Mouse (Mus musculus) heart, embryonic 10.5 days (tissue): ENCODE measurements at regions not wholly inside any gene's neighbourhood (a gene's known extent, or its start where the extent isn't known, plus 50 kb on each side); places are given as distances from the start of the nearest gene placed in this dataset.

ENCODE experiments used
- DNase-seq: peaks from one replicate; pipeline ENCODE4 v3.0.0-alpha.2; 2017; ENCODE audit warnings: low spot score
- H3K27ac ChIP-seq: fragments of 300-500 bp; sonication (generic); 2 replicates; pipeline ENCODE4 v1.5.1; 2016; ENCODE audit warnings: mild to moderate bottlenecking
- H3K27me3 ChIP-seq: fragments of 300-500 bp; sonication (generic); 2 replicates; pipeline ENCODE4 v1.6.1; 2016; ENCODE audit warnings: mild to moderate bottlenecking; ENCODE audit not compliant: poor library complexity, insufficient read depth, severe bottlenecking
- H3K36me3 ChIP-seq: fragments of 300-500 bp; sonication (generic); 2 replicates; pipeline ENCODE4 v1.6.1; 2016; ENCODE audit warnings: mild to moderate bottlenecking, moderate library complexity
- H3K4me1 ChIP-seq: fragments of 300-500 bp; sonication (generic); 2 replicates; pipeline ENCODE4 v1.6.1; 2016; ENCODE audit warnings: mild to moderate bottlenecking
- H3K4me3 ChIP-seq: fragments of 300-500 bp; sonication (generic); 2 replicates; pipeline ENCODE4 v1.5.1; 2016; ENCODE audit warnings: mild to moderate bottlenecking, moderate library complexity
- H3K9me3 ChIP-seq: fragments of 300-500 bp; sonication (generic); 2 replicates; pipeline ENCODE4 v1.6.1; 2016; ENCODE audit warnings: mild to moderate bottlenecking, moderate library complexity
- WGBS: fragments of 180-500 bp; shearing (Covaris S2); methylation state at CpG from one replicate; pipeline ENCODE4 v1.1.7; 2016; 5-methylcytosine and 5-hydroxymethylcytosine counted together

DNA sequence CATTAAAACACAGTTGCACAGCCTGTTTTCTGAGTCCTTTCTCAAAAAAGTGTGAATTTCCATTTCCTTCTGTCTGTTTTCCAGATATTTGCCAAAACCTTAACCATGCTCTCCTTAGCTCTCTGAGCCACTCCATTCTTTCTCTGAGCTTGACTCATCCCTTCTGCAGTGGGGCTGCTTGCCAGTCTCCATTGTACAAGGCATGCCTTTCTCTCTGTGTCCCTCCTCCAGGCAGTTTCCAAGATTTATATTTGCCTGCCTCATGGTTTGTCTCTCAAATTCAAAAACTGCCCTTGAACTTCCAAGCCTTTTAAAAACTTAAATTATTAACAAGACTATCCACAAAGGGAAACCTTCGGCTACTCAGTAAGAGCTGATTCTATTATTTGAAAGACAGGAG, 423.4 kb downstream of the Pros1 start:
- Histone ChIP-seq H3K4me1 (no peaks in the 10 kb centered on the region), H3K36me3 (no peaks in the 10 kb centered on the region), H3K27ac (no peak overlapping the region), H3K4me3 (no peak overlapping the region), H3K27me3 (no peaks in the 10 kb centered on the region), H3K9me3 (no peaks in the 10 kb centered on the region)
- WGBS, result 89% methylated on average over 1 of the region's 1 CpGs
- no peak for DNase-seq

DNA sequence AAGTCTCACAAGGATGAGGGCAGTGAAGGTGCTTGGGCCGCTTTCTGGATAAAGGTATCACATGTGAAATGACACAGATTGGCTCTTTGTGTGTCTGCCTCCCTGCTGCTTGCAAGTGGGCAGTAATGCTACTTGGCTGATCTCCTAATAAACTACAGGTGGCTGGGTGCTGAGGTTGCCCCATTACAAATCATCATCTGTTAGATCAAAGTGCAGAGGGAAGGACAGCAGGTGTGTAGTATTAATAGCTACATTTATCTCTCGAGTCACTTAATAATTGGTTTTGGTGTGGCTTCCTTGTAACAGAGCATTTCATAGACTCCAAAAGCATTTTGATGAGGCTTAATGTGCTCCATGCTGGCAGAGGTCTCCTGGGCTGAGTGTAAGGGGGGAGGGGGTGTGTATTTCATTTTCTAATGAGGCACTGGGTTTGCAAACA, 424.2 kb downstream of the Pros1 start:
- Histone ChIP-seq H3K36me3 (no peaks in the 10 kb centered on the region), H3K27me3 (no peaks in the 10 kb centered on the region), H3K4me3 (no peak overlapping the region), H3K9me3 (no peaks in the 10 kb centered on the region), H3K4me1 (no peaks in the 10 kb centered on the region), H3K27ac (no peak overlapping the region)
- 73% methylated on average over 2 of the region's 2 CpGs for WGBS
- no peak for DNase-seq

DNA sequence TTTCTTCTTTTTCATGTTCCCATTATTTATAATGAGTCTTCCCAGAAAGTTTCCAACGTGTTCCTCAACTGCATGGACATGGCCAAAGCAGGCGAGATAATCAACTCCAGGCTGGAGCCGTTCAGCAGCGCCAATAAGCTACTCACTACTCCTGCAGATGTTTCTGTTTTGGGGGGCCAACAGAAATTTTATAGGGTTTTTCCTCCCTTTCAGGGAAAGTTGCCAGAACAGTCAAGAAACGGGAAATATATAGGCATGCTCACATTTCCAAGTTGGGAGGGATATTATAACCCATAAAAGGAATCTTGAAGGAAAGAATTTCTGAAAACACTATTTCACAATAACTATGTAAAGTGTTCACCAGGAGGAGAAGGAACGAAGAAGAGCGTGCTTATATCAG, 433.5 kb downstream of the Pros1 start:
- no peaks in the 10 kb centered on the region for H3K27me3 ChIP-seq
- 79% methylated on average over 7 of the region's 7 CpGs for WGBS
- no peak for DNase-seq
- no peak overlapping the region for H3K27ac ChIP-seq
- H3K9me3 ChIP-seq, result no peaks in the 10 kb centered on the region
- no peaks in the 10 kb centered on the region for H3K36me3 ChIP-seq
- no peak overlapping the region for H3K4me3 ChIP-seq
- no peaks in the 10 kb centered on the region for H3K4me1 ChIP-seq

DNA sequence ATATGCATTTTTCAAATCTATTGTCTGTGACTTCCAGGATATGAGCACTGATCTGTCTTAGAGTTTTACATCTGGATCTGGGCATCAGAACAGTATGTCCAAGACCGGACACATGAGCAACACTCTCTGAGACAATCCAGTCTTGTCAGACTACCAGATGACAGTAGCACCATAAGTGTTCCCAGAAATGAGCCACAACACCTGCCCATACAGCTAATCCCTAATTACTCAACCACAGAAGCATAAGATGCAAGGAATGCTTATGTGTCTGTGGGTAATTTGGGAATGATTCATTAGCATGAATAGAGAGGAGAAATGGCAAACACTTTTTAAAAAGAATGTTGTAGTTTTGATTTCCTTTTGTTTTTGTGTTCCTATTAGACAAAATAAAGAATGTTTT, 457.6 kb downstream of the Pros1 start:
- Histone ChIP-seq H3K4me3 (no peak overlapping the region), H3K27me3 (no peaks in the 10 kb centered on the region), H3K27ac (no peak overlapping the region), H3K36me3 (no peaks in the 10 kb centered on the region), H3K4me1 (no peaks in the 10 kb centered on the region), H3K9me3 (no peaks in the 10 kb centered on the region)
- no peak for DNase-seq
- 83% methylated on average over 1 of the region's 1 CpGs for WGBS

DNA sequence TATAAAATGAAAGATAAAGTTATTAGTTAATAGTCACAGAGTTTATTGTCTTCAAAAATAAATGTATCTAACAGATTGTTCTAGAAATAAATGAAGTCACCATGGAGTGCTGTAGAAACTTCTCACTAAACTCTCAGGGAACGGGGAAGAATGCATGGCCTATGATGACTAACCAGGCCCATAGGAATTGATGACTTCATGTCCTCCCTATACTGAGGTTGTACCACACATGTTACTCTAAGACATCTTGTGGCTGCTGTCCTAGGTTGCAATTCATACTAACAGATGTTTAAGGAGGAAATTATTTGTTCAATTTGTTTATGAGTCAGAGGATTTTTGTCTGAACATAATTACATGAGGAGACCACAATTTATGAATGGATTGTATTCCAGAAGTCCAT, 459.4 kb downstream of the Pros1 start:
- no peaks in the 10 kb centered on the region for H3K36me3 ChIP-seq
- no peaks in the 10 kb centered on the region for H3K9me3 ChIP-seq
- 75% methylated on average over 1 of the region's 1 CpGs for WGBS

DNA sequence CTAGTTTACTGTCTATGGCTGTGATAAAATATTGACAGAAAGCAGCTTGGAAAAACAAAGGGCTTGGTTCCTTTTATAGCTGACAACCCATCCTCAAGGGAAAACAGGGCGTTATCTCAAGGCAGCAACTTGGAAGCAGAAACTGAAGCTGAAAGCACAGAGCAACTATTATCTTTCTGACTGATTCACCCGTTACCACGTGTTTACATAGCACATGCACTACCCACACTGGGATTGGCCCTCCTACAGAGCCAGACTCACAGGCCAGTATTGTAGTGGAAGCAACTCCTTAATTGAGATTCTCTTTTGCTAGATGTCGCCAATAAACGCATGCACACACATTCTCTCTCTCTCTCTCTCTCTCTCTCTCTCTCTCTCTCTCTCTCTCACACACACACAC, 465.5 kb downstream of the Pros1 start:
- Histone ChIP-seq H3K4me1 (no peaks in the 10 kb centered on the region), H3K27me3 (no peaks in the 10 kb centered on the region), H3K36me3 (no peaks in the 10 kb centered on the region), H3K4me3 (no peak overlapping the region), H3K27ac (no peak overlapping the region), H3K9me3 (no peaks in the 10 kb centered on the region)
- peak; percentile 74 for DNase-seq
- WGBS, result 42% methylated on average over 5 of the region's 5 CpGs

More for the DNA sequence above, 459.4 kb downstream of the Pros1 start:
- no peaks in the 10 kb centered on the region for H3K4me1 ChIP-seq
- DNase-seq, result no peak
- H3K27me3 ChIP-seq, result no peaks in the 10 kb centered on the region
- H3K4me3 ChIP-seq, result no peak overlapping the region
- no peak overlapping the region for H3K27ac ChIP-seq

DNA sequence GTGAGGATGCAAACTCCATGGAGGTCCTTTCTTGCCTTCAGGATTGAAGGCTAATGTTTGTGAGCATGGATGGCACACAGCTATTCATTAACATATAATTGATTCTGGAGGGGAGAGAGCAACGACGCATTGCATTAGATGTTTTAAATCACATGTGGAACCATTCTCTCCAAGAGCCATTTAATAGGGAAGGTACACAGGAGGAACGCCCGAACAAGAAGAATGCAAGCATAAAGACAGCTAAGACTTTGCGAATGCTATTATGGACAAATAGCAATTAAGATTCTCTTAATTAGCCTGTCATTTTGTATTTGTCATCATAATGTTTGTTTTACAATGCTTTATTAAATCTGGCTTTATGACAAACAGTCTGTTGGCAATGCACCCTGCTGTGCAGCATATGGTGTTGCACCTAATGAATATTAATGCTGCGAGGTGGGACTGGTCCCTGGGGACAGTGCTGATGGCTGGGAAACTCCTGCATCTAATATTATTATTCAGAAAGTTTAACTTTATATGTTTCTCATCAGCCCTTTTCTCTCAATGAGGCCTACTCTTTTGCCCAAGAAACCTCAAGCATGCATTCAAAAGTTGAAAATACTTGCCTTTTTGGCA, 497.5 kb downstream of the Pros1 start:
- no peaks in the 10 kb centered on the region for H3K4me1 ChIP-seq
- WGBS, result 87% methylated on average over 6 of the region's 6 CpGs
- no peak overlapping the region for H3K4me3 ChIP-seq

DNA sequence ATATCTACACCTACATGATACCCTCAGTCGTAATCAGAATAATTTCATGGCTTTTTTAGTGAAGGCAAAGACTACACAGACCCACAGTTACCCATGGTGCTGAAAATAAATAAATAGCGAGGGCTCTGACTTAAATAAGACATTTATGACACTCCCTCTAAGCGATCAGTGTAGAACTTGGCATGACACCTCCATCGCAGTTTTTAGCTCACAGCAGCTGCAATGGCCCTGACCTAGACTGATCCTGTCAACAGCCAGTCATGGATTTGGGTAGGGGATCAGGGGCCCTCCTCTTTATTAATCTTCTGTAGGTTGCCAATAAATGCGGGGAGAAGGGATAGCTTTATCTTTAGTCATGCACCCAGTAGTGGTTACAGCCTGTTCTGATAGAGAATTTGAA, 494.1 kb downstream of the Epha3 start:
- no peak overlapping the region for H3K4me3 ChIP-seq
- H3K36me3 ChIP-seq, result no peaks in the 10 kb centered on the region
- no peaks in the 10 kb centered on the region for H3K4me1 ChIP-seq
- H3K27me3 ChIP-seq, result no peaks in the 10 kb centered on the region
- DNase-seq, result no peak
- no peaks in the 10 kb centered on the region for H3K9me3 ChIP-seq
- H3K27ac ChIP-seq, result no peak overlapping the region
- WGBS, result 85% methylated on average over 5 of the region's 5 CpGs

More for the DNA sequence above, 497.5 kb downstream of the Pros1 start:
- no peaks in the 10 kb centered on the region for H3K36me3 ChIP-seq
- no peak overlapping the region for H3K27ac ChIP-seq
- H3K27me3 ChIP-seq, result no peaks in the 10 kb centered on the region
- no peaks in the 10 kb centered on the region for H3K9me3 ChIP-seq
- DNase-seq, result no peak

DNA sequence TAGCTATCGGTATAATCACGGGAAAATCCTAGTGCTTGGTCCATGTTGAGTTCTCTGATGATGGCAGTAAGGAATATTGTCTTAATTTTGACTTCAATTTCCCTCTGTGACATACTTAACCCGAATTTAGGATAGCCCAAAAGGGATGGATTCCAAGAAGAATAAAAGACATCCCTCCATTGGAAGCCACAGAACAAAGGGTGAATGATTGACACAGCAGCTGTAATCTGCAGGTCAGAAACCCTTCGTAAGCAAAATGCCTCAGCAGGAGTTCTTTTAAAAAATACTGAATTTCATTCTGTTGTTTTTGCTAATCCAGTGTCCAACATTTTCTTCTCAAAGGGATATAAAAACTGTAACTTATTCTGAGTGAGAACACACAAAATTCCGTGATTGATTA, 492.7 kb downstream of the Epha3 start:
- H3K4me3 ChIP-seq, result no peak overlapping the region
- WGBS, result 74% methylated on average over 5 of the region's 5 CpGs
- no peaks in the 10 kb centered on the region for H3K27me3 ChIP-seq
- H3K36me3 ChIP-seq, result no peaks in the 10 kb centered on the region
- no peak for DNase-seq
- H3K4me1 ChIP-seq, result no peaks in the 10 kb centered on the region
- H3K9me3 ChIP-seq, result no peaks in the 10 kb centered on the region
- no peak overlapping the region for H3K27ac ChIP-seq

DNA sequence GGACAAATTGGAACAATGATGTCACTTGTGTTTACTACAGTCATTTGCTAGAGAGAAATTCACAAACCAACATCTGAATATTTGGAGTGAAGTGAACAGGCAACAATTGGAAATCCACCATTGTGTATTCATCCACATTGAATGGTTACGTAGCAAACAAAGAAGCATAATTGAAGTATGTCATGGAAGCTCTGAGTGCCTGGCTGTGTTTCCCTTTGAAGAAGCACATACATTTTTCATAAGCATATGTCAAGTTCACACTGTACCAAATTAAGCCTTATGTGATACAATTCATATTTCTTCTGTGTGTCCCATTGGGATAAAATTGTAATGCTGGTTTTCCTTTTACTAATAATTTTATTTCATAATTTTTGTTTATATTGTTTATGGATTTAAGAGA, 459.0 kb downstream of the Epha3 start:
- WGBS, result 92% methylated on average over 1 of the region's 1 CpGs
- DNase-seq, result no peak
- Histone ChIP-seq H3K27ac (no peak overlapping the region), H3K9me3 (no peaks in the 10 kb centered on the region), H3K27me3 (no peaks in the 10 kb centered on the region), H3K4me1 (no peaks in the 10 kb centered on the region), H3K4me3 (no peak overlapping the region), H3K36me3 (no peaks in the 10 kb centered on the region)

DNA sequence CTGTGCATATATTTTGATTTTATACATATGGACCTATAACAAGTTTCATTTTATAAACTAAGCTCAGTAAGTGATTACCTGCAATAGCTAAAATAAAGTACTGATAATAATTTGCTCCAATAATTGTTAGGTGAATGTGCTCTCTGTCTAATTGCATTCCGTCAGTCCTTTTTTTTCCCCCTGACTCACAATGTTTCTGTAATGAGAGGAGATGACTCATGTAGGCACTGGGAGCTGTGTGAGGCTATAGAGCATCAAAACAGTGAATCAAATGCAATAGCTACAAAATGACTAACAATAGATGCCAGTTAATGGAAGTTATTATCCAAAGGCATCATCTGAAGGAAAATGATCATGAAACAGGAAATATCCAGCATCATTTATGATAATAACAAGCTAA, 451.3 kb downstream of the Epha3 start:
- no peaks in the 10 kb centered on the region for H3K27me3 ChIP-seq
- H3K4me3 ChIP-seq, result no peak overlapping the region
- no peaks in the 10 kb centered on the region for H3K36me3 ChIP-seq
- 88% methylated on average over 1 of the region's 1 CpGs for WGBS
- no peak overlapping the region for H3K27ac ChIP-seq
- no peaks in the 10 kb centered on the region for H3K9me3 ChIP-seq
- DNase-seq, result no peak
- no peaks in the 10 kb centered on the region for H3K4me1 ChIP-seq

DNA sequence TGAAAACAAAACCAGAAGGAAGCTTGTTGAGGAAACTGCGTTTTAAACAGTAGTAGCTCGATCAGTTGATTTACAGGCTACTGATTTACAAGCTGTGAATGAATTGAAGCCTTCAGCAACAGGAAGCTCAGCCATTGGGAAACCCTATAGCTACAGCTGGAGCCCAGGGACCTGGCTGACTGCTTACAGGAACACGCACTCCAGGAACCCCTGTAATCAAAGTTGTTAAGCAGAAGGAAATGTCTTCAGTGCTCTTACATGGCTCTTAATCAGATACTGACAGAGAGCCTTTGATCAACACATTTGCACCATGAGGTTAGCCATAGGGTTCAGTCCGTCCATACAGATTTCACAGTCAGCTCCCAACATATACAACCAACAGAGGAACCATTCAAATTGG, 411.7 kb downstream of the Epha3 start:
- Histone ChIP-seq H3K36me3 (no peaks in the 10 kb centered on the region), H3K27ac (no peak overlapping the region), H3K27me3 (no peaks in the 10 kb centered on the region), H3K9me3 (no peaks in the 10 kb centered on the region), H3K4me3 (no peak overlapping the region), H3K4me1 (no peaks in the 10 kb centered on the region)
- WGBS, result 46% methylated on average over 4 of the region's 4 CpGs
- DNase-seq, result no peak

DNA sequence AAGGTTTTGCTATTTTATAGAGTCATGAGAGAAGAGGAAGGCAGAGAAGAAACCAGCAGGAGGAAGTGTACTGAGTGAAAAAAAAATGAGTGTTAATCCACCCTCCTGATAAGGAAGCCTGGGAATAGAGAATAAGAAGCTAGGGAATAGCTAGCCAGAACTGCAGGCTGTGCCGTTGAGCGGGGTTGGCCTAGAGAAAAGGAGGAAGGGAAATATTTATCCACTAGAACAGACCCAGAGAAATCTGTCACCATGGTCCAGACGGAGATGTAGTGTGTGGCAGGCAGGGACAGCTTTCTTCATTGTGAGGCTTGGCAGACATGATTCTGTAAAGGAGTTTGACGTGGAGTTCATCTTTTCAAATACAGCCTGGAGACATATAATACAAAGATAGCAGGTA, 397.4 kb downstream of the Epha3 start:
- Histone ChIP-seq H3K4me1 (peaks cover 6% of the 10 kb centered on the region; the same call in 1 of the 2 replicates), H3K36me3 (no peaks in the 10 kb centered on the region), H3K9me3 (no peaks in the 10 kb centered on the region), H3K4me3 (no peak overlapping the region), H3K27ac (no peak overlapping the region), H3K27me3 (no peaks in the 10 kb centered on the region)
- DNase-seq, result no peak
- WGBS, result 28% methylated on average over 4 of the region's 4 CpGs

DNA sequence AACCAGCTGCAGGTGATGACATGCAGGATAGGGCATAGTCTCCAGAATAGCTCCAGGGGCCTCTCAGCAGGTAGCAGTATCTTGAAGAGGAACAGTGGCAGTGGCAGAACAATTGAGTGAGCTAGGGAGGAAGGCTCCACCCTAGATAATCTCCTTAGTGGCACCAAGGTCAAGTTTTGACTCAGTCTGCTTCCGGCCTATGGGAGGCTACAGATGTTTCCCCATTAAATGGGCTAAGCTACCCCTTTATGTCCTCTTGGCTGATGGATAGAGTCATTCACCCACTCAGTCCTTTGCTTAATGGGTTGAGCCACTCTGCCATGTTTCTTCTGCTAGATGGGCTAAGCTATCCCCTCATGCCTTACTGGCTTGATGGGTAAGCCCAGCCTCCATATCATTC, 395.1 kb downstream of the Epha3 start:
- WGBS, result 75% methylated on average over 1 of the region's 1 CpGs
- no peak overlapping the region for H3K27ac ChIP-seq
- no peaks in the 10 kb centered on the region for H3K27me3 ChIP-seq

More for the DNA sequence above, 395.1 kb downstream of the Epha3 start:
- Histone ChIP-seq H3K4me3 (no peak overlapping the region), H3K4me1 (peaks cover 6% of the 10 kb centered on the region; the same call in 1 of the 2 replicates), H3K9me3 (no peaks in the 10 kb centered on the region), H3K36me3 (no peaks in the 10 kb centered on the region)
- no peak for DNase-seq
